Mouse (Mus musculus) CD8-positive naive resting alpha-beta T cell, adult 2 months (primary cell): ENCODE measurements around the gene Tfeb.

Source experiments
- DNase-seq, 2 experiments: peaks; one replicate each; pipeline ENCODE4 v3.0.0; 2022; ENCODE audit warnings: low read depth in 2 of 2, low spot score in 2 of 2

Tfeb gene

DNA sequence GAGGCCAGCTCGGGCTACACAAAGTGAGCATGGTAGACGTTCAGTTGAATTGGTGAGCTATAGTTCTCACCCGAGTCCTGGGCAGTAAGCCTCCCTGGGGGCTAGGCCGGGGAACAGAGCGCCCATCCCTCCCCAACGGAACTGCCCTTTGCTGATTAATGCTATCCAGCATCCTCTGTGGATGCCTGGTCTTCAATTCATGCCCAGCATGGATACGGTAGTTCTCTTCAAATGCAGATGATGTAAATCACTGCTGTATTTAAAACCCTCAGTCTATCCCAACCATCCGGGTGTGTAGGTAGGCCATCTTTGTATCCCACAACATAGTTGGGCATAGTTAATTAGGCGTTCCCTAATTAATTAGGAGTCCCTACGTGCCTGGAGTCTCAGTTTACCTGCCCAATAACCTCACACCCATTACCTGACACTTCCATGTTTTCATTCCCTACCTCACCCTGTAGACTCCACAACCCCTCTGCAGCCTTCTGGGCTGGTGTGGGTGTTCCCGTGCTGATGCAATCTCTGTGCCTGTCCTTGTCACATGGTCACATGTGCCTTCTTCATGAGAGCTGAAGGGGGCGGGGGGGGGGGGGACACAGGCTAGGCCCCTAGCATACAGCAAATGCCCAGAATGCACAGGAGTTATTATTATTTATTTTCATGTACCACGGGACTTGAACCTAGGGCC lies 81.4 kb downstream of the Tfeb start:
- no peak for DNase-seq

DNA sequence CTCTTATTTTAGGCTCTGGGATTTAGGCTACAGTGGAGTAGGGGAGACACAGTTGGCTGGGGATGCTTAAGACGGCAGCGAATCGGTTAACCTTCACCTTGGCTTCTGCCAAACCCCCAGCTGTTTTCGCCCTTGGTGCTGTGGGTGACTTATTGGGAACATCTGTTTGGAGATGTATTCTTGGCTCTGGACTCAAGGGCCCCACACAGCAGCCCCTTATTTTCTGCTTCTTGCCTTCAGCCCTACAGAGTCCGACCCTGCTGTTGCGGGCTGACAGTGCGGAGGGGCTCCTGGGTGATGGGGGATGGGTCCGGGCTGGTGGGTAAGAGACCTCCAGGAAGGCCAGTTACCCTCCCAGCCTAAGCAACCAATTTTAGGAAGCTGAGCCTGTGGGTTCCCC lies 84.5 kb downstream of the Tfeb start:
- no peak for DNase-seq

DNA sequence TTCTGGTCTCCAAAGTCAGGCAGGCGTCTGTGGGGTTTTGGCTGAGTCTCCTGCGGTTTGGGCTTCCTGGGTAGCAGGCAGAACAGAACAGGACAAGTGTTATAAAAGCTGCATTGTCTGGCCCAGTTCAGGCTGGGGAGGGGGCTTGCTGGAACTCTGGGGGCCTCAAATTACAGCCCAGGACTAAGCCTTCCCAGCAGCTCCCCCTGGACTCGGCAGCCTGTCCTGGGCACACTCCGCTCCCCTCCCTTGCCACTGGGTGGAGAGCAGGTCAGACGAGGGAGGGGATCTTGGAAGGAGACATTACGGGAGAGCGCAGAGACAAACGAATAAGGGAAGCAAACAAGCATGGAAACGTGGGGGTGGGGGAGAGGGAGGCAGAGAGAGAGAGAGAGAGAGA lies 94.3 kb downstream of the Tfeb start:
- no peak for DNase-seq

DNA sequence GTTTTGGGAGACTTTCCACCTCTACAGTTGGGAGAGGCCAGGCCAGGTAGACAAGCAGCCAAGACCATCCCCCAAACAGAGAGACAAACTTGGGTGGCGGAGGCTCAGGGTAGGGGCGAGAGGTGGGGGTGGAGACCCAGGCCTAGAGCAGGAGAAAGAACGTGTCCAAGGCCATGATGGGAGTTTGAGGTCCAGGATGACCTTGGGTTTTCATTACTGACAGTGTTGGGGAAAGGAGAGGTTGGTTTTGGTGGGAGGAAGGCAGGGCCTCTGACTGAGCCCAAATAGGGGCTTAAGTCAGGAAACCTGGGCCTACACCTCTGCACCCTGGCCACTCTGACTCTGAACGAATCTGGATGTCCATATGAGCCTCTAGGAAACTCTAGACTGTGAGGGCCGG lies 94.9 kb downstream of the Tfeb start:
- no peak for DNase-seq

DNA sequence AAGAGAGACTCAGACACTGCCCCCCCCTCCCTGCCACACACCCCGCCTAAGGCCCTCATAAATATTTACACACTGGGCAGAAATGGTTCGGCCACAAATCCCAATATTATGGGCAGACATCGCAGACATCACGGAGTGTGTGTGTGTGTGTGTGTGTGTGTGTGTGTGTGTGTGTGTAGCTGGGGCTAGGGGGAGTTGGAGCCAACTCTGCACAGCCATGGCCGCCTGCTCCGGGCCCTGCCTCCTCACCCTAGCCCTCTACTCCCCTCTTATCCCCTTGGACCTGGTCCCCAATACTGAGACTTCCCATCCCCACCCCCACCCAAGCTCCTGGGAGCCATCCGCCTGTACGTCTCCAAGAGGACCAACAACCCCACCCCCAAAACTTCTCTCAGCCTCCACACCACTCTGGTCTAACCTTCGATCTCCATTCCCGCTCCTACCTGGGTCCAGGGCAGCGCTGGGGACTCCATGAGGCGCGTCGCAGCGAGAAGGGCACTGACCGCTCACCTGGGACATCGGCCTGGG lies 95.7 kb downstream of the Tfeb start:
- DNase-seq = no peak

DNA sequence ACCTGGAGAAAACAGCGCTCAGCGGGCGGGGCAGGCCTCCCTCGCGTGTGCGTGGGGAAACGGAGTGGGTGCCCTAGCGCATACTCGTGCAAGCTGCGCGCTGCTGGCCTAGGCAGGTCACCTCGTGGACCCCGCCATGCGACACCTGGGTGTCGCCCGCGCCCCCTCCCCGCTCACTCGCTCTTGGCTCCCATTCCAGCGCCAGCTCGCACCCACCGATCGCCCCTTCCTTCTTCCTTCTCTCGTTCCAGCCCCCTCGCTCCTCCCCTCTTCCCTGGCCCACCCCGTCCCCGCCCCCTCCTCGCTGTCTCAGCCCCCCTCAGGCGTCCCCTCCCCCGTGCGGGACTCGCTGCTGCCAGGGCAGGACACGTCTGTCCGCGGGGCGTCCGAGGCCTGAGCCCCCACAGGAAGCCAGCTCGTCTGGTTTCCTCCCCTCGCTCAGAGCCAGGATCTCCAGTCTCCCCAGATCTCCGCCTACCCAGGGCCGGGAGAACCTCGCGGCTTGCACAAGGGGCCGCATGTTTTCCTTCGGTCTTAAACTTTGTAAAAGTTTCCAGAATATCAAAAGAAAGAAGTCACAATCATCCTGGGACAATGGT lies 96.3 kb downstream of the Tfeb start:
- DNase-seq = no peak

DNA sequence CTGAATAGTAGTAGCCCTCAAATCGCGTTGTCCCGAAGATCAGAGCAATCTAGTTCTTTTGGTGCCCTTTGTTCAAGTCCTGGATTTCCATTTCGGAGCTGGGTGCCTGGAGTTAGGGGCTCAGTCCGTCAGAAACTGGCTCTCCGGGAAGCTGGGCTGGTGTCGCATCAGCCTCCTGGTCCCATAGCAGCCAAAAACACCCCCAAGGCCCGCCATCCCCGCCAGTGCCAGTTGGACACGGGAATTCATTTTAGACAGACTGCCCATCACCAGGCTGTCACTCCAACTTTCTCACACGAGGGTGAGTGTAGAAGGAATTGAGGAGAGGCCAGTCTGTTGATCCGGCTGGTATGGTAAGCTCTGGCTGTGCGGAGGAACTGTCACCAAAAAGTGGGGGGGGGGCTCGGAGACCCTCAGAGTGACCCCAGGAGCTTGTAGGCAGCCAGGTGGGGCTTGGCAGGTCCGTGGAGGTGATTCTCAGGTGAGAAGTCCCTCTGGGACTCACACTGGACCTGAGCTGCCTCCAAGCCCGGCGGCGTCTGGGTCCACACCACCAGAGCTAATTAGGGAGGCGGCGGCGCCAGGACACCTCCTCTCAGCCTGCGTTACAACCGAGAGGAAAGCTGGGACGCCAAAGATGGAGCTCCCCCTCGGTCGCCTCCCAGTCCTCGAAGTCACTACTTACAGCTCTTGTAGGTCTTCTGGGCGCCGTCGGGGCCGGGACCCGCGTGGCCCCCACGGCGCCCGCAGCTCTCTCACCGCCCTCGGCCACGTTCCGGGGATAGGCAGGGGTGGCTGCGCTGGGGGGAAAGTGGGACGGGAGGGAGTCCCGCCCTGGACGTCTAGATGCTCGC lies 97.0 kb downstream of the Tfeb start:
- DNase-seq = no peak

DNA sequence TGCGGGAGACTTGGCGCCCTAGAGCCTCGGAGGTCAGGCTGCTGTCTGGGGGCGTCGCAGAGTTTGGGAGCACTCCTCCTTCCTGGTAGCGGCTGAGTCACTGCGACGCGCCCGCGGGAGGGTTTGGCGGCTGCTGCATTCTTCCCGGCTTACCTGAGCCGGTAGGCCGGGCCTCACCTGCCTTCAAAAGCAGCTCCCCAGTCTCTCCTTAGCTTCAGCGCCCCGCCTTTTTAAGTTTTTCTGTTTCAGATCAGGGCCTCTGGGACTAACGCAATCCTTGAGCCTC lies 97.6 kb downstream of the Tfeb start, which contains the start of gene Mdfi:
Gene Mdfi (minus strand): TSS at position 210 of the 286 bp plus-strand sequence.
- DNase-seq = no peak

DNA sequence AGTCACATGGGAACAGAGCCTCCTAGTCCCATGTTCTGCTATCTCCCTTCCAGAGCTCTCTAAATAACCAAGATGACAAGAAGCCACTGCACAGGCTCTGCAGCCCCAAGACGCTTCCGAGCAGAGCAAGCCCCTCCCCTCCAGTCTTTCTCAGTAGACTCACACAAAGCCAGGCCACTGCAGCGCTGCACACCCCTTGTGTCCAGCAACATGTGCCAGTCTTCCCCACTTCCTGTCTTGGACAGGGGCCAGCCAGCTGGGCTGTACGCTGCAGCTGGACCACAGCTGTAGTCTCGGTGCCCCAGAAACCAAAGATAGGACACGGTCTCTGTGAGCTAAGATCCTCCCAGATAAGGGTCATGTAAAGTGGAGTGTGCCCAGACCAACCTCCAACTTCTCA lies 101.0 kb downstream of the Tfeb start:
- DNase-seq = no peak

DNA sequence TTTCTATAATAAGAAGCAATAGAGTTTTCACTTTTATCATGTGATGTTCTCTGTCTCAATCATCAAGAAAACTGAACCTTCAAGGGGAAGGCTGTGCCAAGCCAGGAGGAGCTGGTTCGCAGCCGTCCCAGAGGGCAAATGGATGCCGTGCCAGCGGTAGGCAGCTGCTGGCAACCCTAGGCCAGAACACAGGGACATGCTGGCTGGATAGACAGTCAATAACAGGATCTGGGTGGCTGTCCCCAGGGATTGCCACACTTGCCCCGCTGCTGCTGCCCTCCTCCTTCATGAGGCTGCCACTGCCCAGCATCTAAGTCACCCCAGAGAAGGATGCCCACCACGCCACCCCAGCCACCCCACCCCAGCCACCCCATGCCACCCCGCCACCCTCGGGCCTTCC lies 104.7 kb downstream of the Tfeb start:
- no peak for DNase-seq
